Mouse (Mus musculus) embryonic fibroblast, embryonic 13.5 days (primary cell): ENCODE data around the gene Atp8b3.

Experiments
- CTCF ChIP-seq: IDR thresholded peaks from 2 replicates; pipeline ENCODE4 v1.5.1; 2011; ENCODE audit warnings: mild to moderate bottlenecking, control low read depth, low read length, moderate library complexity, borderline replicate concordance; ENCODE audit not compliant: insufficient read depth
- POLR2A ChIP-seq: IDR thresholded peaks from 2 replicates; pipeline ENCODE4 v1.6.1; 2011; ENCODE audit warnings: low read depth, mild to moderate bottlenecking, control low read depth, low read length, moderate library complexity

DNA sequence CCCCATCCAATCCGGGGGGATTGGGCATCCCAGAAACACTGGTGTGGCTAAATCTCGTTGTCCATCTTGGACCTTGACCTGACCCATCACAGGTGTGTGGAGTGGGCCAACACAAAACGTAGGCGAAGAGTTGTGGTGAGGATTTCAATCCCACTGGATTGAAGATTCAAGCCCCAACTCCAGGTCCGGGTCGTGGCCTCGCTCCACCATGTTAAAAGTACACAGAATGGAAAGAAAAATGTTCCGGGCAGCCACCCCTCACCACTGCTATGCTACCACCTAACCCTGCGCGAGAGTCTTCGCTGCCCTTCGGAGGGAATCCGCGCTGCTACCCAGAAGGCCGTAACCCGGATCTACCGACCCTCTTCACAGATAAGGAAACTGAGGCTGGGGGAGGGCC, 37.0 kb upstream of the Atp8b3 start:
- TF ChIP-seq CTCF: no peak
- no peak for TF ChIP-seq POLR2A
